Mouse (Mus musculus): ENCODE data around the gene Plpp4. TPM values are rescaled to one million over a fixed set of nuclear protein-coding genes. Genes with fewer than 3 reads are reported as not detected.
A peak's percentile ranks its signal among the peaks of the same experiment; 100 is the strongest.

The Plpp4 gene
- polyA plus RNA-seq, 1 experiment: not detected

GRCm38 (mm10) chr7:129281966-129282365, 25.1 kb downstream of the Plpp4 start:
- H3K4me3 ChIP-seq (ENCODE audit: insufficient read depth, low read length): no peak overlapping the region
- H3K4me1 ChIP-seq (ENCODE audit: control insufficient read depth, insufficient read depth, low read length): no peaks in the 10 kb centered on the region
- TF ChIP-seq CTCF (IDR thresholded peaks at IDR 0.05; ENCODE audit: borderline replicate concordance, insufficient read depth, low read length): no peak
- no peak for TF ChIP-seq POLR2A (IDR thresholded peaks at IDR 0.05; ENCODE audit: low read depth, low read length)
- H3K27ac ChIP-seq (ENCODE audit: insufficient read depth, low read length): no peak overlapping the region

GRCm38 (mm10) chr7:129285186-129285868, 28.5 kb downstream of the Plpp4 start:
- Histone ChIP-seq H3K4me3 (ENCODE audit: insufficient read depth, low read length) (no peak overlapping the region), H3K27ac (ENCODE audit: insufficient read depth, low read length) (no peak overlapping the region), H3K4me1 (ENCODE audit: control insufficient read depth, insufficient read depth, low read length) (no peaks in the 10 kb centered on the region)
- no peak for TF ChIP-seq POLR2A (IDR thresholded peaks at IDR 0.05; ENCODE audit: low read depth, low read length)
- TF ChIP-seq CTCF (IDR thresholded peaks at IDR 0.05; ENCODE audit: borderline replicate concordance, insufficient read depth, low read length): no peak

- Histone ChIP-seq H3K4me3 (ENCODE audit: insufficient read depth, low read length) (no peak overlapping the region), H3K27ac (ENCODE audit: insufficient read depth, low read length) (no peak overlapping the region), H3K4me1 (ENCODE audit: control insufficient read depth, insufficient read depth, low read length) (no peaks in the 10 kb centered on the region)
- peak; percentile 13; the same call in 1 of the 2 replicates for TF ChIP-seq CTCF (IDR thresholded peaks at IDR 0.05; ENCODE audit: borderline replicate concordance, insufficient read depth, low read length)
- TF ChIP-seq POLR2A (IDR thresholded peaks at IDR 0.05; ENCODE audit: low read depth, low read length): no peak
Observed at GRCm38 (mm10) chr7:129293211-129293610, 36.4 kb downstream of the Plpp4 start.

GRCm38 (mm10) chr7:129301622-129302021, 44.8 kb downstream of the Plpp4 start:
- no peaks in the 10 kb centered on the region for H3K4me1 ChIP-seq (ENCODE audit: control insufficient read depth, insufficient read depth, low read length)
- TF ChIP-seq POLR2A (IDR thresholded peaks at IDR 0.05; ENCODE audit: low read depth, low read length) (no peak), CTCF (IDR thresholded peaks at IDR 0.05; ENCODE audit: borderline replicate concordance, insufficient read depth, low read length) (no peak)
- H3K4me3 ChIP-seq (ENCODE audit: insufficient read depth, low read length): no peak overlapping the region
- no peak overlapping the region for H3K27ac ChIP-seq (ENCODE audit: insufficient read depth, low read length)

GRCm38 (mm10) chr7:129303356-129303755, 46.5 kb downstream of the Plpp4 start:
- no peak for TF ChIP-seq POLR2A (IDR thresholded peaks at IDR 0.05; ENCODE audit: low read depth, low read length)
- TF ChIP-seq CTCF (IDR thresholded peaks at IDR 0.05; ENCODE audit: borderline replicate concordance, insufficient read depth, low read length): no peak
- no peak overlapping the region for H3K4me3 ChIP-seq (ENCODE audit: insufficient read depth, low read length)
- H3K4me1 ChIP-seq (ENCODE audit: control insufficient read depth, insufficient read depth, low read length): no peaks in the 10 kb centered on the region
- H3K27ac ChIP-seq (ENCODE audit: insufficient read depth, low read length): no peak overlapping the region

- Histone ChIP-seq H3K4me3 (ENCODE audit: insufficient read depth, low read length) (no peak overlapping the region), H3K27ac (ENCODE audit: insufficient read depth, low read length) (no peak overlapping the region), H3K4me1 (ENCODE audit: control insufficient read depth, insufficient read depth, low read length) (0 out of 2 replicates have a peak, but pooled peaks cover 3% of the 10 kb centered on the region)
- TF ChIP-seq POLR2A (IDR thresholded peaks at IDR 0.05; ENCODE audit: low read depth, low read length): no peak
- TF ChIP-seq CTCF (IDR thresholded peaks at IDR 0.05; ENCODE audit: borderline replicate concordance, insufficient read depth, low read length): peak; percentile 85; the same call in 1 of the 2 replicates
Observed at GRCm38 (mm10) chr7:129307042-129307825, 50.4 kb downstream of the Plpp4 start.

GRCm38 (mm10) chr7:129308661-129309060, 51.8 kb downstream of the Plpp4 start:
- no peak overlapping the region for H3K4me3 ChIP-seq (ENCODE audit: insufficient read depth, low read length)
- no peak overlapping the region for H3K27ac ChIP-seq (ENCODE audit: insufficient read depth, low read length)
- 0 out of 2 replicates have a peak, but pooled peaks cover 3% of the 10 kb centered on the region for H3K4me1 ChIP-seq (ENCODE audit: control insufficient read depth, insufficient read depth, low read length)
- TF ChIP-seq POLR2A (IDR thresholded peaks at IDR 0.05; ENCODE audit: low read depth, low read length): no peak
- TF ChIP-seq CTCF (IDR thresholded peaks at IDR 0.05; ENCODE audit: borderline replicate concordance, insufficient read depth, low read length): no peak

GRCm38 (mm10) chr7:129312521-129312920, 55.7 kb downstream of the Plpp4 start:
- Histone ChIP-seq H3K4me1 (ENCODE audit: control insufficient read depth, insufficient read depth, low read length) (0 out of 2 replicates have a peak, but pooled peaks cover 3% of the 10 kb centered on the region), H3K4me3 (ENCODE audit: insufficient read depth, low read length) (no peak overlapping the region), H3K27ac (ENCODE audit: insufficient read depth, low read length) (no peak overlapping the region)
- TF ChIP-seq CTCF (IDR thresholded peaks at IDR 0.05; ENCODE audit: borderline replicate concordance, insufficient read depth, low read length) (no peak), POLR2A (IDR thresholded peaks at IDR 0.05; ENCODE audit: low read depth, low read length) (no peak)

- H3K4me1 ChIP-seq (ENCODE audit: control insufficient read depth, insufficient read depth, low read length): no peaks in the 10 kb centered on the region
- TF ChIP-seq CTCF (IDR thresholded peaks at IDR 0.05; ENCODE audit: borderline replicate concordance, insufficient read depth, low read length) (no peak), POLR2A (IDR thresholded peaks at IDR 0.05; ENCODE audit: low read depth, low read length) (no peak)
- H3K27ac ChIP-seq (ENCODE audit: insufficient read depth, low read length): no peak overlapping the region
- H3K4me3 ChIP-seq (ENCODE audit: insufficient read depth, low read length): no peak overlapping the region
Observed at GRCm38 (mm10) chr7:129313969-129314368, 57.1 kb downstream of the Plpp4 start.

GRCm38 (mm10) chr7:129340096-129340495, 83.3 kb downstream of the Plpp4 start:
- Histone ChIP-seq H3K4me3 (ENCODE audit: insufficient read depth, low read length) (no peak overlapping the region), H3K27ac (ENCODE audit: insufficient read depth, low read length) (no peak overlapping the region), H3K4me1 (ENCODE audit: control insufficient read depth, insufficient read depth, low read length) (no peaks in the 10 kb centered on the region)
- no peak for TF ChIP-seq POLR2A (IDR thresholded peaks at IDR 0.05; ENCODE audit: low read depth, low read length)
- no peak for TF ChIP-seq CTCF (IDR thresholded peaks at IDR 0.05; ENCODE audit: borderline replicate concordance, insufficient read depth, low read length)

All from embryonic fibroblast, embryonic 13.5 days (primary cell).